Mouse (Mus musculus) gonadal fat pad, adult 2 months (tissue): ENCODE measurements around the gene Amhr2. TPM values are rescaled to one million over a fixed set of nuclear protein-coding genes. Genes with fewer than 3 reads are reported as not detected.

ENCODE experiments used
- DNase-seq: peaks from one replicate; pipeline ENCODE4 v3.0.0-alpha.2; 2012; ENCODE audit warnings: low read depth
- polyA plus RNA-seq: library from polyadenylated mRNA; depleted of rRNA; stranded (reverse); fragments of >200 nt; gene quantifications from 2 replicates; pipeline ENCODE4 v1.2.3, GENCODE M21; 2012

Amhr2 gene
- polyA plus RNA-seq, 1 experiment: 7.0 TPM

DNA sequence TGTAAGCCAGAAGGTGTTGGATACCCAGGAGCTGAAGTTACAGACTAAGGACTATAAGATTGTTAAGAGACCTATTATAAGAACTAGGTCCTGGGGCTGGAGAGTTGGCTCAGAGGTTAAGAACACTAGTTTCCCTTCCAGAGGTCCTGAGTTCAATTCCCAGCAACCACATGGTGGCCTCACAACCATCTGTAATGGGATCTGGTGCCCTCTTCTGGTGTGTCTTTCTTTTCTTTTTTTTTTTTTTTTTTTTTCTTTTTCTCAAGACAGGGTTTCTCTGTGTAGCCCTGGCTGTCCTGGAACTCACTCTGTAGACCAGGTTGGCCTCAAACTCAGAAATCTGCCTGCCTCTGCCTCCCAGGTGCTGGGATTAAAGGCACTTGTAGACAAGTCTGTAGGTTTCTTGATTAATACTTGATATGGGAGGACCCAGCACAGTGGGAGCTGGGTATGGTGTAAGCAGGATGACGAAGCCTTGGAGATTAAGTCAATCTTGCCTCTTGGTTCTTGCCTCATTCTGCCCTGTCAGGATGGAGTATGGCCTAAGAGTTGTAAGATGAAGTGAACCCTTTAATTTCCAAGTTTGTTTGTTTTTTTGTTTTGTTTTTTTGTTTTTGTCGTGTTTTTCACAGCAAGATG lies 21.4 kb upstream of the Amhr2 start:
- no peak for DNase-seq

DNA sequence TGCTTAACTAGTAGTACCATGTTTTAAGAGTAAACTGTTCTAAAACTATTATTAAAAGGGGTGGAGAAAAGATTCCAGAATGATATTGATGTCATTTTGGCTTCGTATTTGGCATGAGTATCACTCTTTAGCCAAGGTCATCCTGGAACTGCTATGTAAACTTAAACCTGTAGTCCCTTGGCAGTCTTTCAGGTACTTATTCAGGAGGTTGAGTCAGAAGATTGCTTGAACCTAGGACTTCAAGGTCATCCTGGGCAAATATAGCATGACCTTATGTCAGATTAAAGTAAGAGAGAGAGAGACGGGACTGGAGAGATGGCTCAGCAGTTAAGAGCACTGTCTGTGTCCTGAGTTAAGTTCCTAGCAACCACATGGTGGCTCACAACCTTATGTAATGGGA lies 20.5 kb upstream of the Amhr2 start:
- no peak for DNase-seq

DNA sequence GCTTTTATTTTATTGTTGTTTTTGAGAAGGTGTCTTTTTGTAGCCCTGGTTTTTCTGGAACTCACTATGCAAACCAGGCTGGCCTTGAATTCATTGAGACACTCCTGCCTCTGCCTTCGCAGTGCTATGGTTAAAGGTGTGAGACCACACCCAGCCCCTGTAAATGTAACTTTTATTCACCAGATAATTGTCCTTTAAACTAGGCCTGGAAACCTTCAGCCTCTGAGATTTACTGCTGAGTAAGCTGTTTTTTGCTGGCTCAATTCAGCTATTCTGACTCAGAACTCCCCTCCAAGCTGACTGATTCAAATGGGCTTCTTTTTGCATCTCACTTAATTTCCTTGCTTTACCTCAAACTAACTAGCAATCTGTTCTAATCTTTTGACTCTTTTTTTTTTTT lies 18.2 kb upstream of the Amhr2 start:
- DNase-seq: no peak

DNA sequence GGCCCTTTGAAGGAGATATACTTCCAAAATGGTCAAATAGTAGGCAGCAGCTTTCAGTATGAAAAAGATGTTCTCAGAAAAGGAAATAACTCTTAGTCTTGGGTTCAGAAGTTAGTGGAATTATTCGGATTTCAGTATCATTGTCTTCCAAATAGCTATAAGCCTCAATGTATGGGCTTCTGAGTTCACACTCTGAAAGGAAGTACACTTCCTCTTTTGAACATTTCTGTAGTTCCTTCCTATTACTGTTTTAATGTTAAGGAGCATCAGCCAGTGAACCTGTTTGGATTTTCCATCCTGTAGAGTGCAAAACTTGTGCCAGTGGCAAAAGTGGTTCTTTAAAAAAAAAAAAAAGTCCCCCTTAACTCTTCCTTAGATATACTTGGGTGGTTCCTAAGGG lies 13.1 kb upstream of the Amhr2 start:
- no peak for DNase-seq

DNA sequence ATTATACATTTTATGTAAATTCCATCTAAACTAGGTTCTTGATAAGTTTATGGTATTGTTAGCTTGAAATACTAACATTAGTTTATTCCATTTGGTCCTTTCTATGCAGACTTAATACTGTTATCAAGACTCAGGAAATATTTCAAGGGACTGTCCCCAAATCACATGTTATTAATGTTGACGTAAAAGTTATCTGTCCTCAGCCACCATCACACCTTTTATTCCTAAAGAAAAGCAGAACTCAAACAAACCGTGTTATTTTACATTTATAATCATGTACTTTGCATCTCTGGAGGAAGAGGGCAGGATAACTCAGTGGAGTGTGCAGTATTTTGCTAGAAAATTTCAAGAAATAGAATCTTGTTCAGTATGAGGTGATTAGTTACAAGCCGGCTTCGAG lies 12.0 kb upstream of the Amhr2 start:
- no peak for DNase-seq

DNA sequence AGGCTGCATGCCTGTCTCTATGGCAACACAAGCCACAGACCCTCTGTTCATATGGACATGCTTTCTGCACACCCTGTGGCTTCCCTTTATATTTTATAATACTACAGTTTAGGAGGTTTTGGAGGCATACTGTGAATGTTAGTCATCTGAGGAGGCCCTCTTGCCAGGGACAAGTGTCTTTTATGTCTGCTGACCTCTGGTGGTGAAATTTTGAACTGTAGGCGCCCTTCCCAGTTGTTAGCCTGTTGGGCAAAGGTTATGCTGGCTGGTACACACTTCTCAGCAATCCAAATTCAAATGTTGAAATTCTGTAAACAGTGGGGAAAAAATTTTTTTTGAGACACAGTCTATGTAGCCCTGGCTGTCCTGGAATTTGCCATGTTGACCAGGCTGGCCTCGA lies 2.7 kb upstream of the Amhr2 start:
- no peak for DNase-seq

DNA sequence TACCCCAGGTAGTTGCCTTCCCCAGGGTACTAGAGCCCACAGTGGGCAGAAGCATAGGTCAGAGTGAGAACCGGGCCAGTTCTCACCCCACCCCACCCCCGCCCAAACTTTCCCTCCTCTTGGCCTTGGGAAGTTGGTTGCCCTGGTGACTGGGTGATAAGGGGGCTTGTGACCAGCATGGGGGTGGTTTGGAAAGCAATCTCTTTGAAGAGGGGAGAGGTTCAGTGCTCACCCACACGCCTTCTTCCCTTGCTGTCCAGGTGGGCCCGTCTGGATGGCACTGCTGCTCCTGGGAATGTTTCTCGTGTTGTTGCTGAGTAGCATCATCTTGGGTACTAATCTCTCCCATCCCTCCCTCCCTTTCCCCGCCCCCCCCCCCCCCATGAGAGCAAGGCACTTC lies 1.3 kb downstream of the Amhr2 start:
- DNase-seq: no peak

DNA sequence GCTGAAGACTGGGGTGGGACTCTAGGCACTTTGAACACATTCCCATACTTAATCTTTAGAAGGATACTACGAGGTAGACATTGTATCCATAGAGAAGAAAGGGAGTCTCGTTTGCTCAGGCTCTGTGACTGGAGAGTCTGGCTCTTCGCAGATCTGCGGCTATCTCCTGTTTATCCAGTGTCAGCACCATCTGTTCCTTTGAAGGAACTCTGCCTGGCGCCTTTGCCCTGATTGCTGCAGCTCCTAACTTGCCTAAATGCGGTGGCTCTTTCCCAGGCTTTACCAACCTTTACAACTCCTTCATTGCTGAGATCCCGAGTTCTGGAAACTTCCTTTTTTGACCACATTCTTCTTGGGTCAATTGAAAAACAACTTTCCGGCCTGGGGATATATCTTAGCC lies 4.2 kb downstream of the Amhr2 start:
- no peak for DNase-seq

DNA sequence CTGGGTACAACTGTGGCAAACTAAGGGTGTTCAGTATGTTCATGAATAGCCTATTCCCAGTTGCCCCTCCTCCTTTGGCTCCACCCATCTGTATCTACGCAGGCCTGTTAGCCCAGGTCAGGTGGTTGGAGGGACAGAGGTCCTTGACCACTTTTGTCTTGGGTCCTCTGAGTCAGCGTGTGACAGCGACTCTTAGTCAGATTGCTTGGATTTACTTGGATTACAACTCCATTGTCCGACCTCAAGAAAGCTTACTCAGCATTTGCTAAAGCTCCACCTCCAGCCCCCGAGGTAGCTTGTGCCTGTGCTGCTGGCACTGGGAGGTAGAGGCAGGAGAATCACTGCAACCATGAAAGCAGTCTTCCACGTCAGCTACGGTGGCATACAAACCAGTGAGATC lies 5.8 kb downstream of the Amhr2 start:
- no peak for DNase-seq

DNA sequence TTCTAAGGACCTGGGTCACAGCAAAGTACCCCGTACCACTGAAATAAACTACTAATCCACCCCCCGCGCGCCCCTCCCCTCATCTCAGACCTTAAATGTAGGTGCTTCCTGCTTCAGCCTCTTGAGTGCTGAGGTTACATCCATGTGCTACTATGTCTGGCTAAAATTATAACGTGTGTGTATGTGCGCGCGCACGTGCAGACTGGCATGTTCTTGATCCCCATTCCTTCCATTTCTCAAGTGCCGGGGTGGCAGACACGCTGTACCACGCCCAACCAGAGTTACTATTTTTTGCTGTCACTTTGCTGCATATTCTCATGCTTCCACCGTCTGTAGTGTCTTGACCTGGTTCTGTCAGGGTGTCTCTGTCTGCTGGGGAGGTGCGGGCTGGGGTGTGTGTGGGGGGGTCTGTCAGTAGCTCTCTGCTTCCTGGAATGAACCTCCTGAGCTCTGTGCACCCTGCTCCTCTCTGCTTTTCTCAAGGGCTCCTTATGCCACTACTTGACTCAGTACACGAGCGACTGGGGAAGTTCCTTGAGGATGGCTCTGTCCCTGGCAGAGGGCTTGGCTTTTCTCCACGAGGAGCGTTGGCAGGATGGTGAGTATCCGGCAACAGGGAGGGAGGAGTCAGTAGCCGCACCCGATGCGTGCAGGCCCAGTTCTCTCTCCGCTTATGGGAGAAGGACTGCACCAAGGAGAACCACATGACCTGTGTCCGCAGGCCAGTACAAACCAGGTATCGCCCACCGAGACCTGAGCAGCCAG lies 6.7 kb downstream of the Amhr2 start:
- DNase-seq: no peak

DNA sequence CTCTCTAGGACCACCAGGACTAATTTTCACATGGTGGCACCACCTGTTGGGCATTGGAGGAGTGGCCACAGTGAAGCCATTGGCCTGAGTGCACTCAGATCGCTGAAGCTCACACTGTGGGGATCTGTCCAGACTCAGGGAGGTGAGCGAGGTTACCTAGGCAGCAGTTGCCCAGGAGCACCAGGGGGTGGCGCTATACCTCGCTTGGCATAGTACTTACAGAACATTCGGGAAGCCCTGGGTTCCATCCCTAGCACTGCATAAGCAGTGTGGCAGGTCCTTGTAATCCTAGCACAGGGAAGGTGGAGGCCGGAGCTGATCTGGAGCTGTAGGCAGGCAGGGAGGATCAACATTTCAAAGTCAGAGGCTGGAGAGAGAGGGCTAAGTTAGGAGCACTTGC lies 10.8 kb downstream of the Amhr2 start:
- no peak for DNase-seq

DNA sequence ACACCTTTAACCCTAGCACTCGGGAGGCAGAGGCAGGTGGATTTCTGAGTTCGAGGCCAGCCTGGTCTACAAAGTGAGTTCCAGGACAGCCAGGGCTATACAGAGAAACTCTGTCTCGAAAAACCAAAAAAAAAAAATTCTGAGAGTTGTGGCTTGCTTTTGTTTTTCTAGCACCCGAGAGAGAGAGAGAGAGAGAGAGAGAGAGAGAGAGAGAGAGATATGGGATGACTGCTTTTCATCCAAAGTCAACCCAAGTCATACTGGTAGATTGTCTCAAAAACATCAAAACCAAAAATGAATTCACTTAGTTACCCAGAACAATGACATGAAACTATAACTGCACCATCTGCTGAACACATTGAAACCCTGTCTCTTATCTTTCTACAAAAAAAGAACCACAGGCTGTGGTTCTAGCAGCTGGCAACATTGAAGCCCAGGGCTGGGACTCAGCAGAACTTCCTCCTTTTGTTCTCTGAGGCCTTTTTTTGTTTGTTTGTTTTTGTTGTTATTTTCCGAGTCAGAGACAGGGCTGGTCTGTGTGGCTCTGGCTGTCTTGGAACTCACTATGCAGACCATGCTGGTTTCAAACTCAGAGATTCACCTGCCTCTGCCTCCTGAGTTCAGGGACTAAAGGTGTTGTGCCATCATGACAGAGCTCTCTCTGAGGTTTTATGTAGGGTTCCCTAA lies 13.0 kb downstream of the Amhr2 start:
- no peak for DNase-seq

DNA sequence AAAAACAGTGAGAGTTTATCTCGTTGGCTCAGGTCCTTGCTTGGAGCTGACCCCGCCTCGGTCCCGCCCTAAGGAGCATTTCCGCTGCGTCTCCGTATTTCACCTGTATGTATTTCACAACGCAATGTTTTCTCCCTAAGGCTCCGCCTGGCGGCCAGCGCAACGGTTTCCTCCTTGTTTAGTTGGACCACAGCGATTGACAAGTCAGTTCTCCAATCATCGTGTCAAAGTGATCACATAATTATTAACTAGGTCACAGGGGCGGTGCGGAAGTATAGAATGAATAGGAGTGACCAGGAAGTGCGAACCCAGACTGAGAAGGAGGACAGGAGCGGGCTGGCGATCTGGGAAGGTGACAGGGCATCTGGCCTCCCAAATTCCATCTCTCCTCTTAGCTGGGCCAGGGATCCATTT lies 13.7 kb downstream of the Amhr2 start, which contains the start of gene Prr13:
TSS of gene Prr13 (plus strand) at position 125 of the 414 bp plus-strand sequence.
- DNase-seq: peak; percentile 97

DNA sequence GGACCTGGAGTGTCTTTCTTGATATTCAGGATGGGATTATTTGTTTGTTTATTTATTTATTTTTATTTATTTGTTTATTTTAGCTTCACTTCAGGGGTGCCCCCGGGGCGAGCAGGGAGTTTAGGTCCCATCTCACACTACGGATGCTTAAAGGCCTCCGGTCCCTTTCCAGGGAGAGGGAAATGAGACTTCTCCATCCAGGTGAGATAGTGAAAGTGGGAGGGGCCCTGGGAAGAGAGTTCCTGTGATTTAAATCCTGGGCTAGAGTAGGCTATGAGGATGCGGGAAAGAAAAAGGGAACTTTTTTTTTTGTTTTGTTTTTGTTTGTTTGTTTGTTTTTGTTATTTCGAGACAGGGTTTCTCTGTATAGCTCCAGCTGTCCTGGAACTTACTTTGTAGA lies 14.2 kb downstream of the Amhr2 start:
- DNase-seq: no peak

DNA sequence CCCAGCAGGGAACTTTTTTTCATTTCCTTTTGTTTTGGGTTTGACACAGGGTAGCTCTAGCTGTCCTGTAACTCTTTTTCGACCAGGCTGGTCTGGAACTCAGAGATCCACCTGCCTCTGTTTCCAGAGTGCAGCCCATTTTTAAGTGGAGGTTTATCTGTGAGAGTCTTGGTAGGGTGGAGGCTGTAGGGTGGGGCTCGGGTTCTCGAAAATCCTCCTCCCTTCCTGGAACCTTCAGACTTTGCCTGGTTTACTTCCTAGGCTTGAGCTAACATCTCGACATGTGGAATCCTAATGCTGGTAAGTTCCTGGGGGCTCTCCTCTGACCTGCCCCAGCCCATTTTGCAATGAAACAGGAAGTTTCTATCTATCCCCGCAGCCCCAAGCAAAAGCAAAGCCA lies 14.7 kb downstream of the Amhr2 start:
- no peak for DNase-seq

DNA sequence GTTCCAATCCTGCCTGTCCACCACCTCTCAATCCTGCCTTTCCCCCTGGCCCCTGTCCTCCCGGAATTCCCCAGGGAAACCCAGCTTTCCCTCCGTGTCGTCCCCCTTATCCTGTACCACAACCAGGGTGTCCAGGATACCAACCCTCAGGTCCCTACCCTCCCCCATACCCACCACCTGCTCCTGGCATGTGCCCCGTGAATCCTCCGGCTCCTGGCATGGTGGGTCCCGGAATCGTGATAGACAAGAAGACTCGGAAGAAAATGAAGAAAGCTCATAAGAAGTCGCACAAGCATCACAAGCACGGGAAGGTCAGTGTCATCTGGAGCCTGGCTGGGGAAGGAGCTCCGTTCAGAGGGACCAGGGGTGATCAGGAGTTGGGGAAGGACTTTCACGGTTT lies 15.2 kb downstream of the Amhr2 start:
- DNase-seq: no peak

DNA sequence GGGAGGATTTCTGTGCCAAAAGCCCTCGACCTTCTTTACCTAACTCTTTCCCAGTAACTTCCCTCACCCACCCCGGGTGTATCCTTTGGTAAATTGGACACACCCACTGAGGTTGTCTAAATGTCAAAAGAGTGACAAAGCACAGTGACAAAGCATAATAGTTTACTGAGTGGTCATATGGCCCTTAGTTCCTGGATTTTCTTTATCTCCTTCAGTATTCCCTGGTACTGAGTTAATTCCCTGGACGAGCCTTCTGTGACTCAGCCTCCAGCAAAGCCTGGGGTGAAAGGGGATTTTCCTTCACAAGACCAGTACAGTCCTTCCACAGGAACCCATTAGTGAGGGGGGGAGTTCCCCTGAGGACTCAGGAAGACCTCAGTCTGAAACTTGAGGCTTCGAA lies 15.8 kb downstream of the Amhr2 start:
- no peak for DNase-seq

DNA sequence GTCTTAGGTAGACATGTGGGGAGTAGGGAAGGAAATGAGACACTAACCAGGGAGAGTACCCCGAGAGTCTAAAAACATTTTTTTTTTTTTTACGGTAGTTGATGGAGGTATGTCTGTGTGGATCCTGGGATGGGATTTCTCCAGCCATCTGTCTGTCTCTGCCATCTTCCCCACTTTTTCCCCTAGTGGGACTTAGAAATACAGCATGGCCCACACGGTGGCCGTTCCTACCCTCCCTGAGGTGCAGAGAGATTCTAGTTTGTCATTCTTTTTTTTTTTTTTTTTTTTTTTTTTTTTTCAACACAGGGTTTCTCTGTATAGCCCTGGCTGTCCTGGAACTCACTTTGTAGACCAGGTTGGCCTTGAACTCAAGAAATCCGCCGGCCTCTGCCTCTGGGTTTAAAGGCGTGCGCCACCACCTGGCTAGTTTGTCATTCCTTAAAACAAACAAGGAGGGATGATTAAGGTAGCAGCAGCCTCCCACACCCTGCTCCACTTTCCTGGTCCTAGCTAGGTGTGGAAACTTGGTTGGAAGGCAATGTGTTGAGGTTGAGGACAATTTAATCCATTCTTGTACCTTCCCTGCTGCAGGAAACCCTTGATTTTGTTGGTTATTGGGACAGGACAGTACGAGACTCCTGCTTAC lies 16.4 kb downstream of the Amhr2 start:
- DNase-seq: no peak

DNA sequence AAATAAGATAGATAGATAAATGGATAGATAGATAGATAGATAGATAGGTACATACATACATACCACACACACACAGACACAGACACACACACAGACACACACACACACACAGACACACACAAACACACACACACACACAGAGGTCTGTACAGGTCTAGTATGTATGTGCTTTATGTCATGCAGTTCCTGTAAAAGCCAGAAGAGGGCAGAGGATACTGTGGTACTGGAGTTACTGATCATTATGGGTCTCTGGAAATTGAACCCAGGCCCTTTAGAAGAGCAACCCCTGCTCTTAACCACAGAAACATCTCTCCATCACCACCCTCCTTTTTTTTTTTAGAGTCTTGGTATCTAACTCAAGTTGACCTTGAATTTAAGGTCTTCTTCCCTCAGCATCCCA lies 18.5 kb downstream of the Amhr2 start:
- no peak for DNase-seq

DNA sequence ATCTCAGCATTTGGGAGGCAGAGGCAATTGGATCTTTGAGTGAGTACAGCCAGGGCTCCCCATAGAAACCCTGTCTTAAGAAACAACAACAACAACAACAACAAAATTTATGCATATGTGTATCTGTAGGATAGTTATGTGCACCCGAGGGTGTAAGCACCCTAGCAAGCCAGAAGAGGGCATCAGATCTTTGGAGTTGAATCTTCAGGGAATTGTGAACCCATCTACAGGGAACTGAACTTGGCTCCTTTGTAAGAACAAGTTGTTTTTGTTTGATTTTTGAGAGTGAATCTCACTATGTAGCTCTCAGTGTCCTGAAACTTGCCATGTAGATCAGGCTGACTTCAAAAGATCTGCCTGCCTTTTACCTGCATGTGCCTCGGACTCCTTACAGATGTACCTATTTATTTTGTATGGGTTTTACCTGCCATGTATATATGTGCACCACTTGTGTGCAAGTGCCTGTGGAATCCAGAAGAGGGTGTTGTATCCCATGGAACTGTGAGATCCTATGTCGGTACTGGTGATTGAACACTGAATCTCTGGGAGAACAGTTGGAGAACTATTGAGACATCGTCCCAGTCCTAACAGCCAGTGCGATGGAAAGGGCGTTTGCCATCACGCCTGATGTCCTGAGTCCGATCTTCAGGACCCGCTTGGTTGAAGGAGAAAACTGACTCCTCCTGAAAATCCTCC lies 23.7 kb downstream of the Amhr2 start:
- no peak for DNase-seq

DNA sequence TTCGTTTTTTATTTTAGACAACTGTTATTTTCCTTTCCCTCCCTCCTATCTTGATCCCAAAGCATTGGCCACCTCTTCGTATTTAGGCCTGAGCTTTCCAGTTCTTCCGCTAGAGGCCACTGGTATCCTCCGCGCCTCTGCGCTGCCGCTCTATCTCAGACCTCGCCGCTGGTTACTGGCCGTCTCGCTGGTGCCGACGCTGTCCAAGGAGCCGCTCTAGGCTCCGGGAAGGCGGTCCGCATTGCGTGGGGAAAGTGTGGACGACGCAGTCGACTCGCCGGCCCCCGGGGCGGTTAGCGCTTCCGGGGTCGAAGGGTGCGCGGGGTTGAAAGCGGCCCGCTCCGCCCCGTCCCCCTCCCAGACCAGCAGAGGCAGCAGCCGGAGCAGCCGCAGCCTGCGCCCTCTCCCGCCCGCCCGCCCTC lies 25.0 kb downstream of the Amhr2 start, which contains the start of gene Pcbp2:
TSS of gene Pcbp2 (plus strand) at position 357 of the 422 bp plus-strand sequence.
- DNase-seq: peak; percentile 64
